Mouse (Mus musculus): ENCODE measurements around the gene Fbrs. TPM values are rescaled to one million over a fixed set of nuclear protein-coding genes. Genes with fewer than 3 reads are reported as not detected.

Gene Fbrs
- polyA plus RNA-seq, 1 experiment from 2014 or later: 8.9 TPM

GRCm38 (mm10) chr7:127512231-127513015, 33.4 kb downstream of the Fbrs start:
- peak overlapping the region; percentile 74 for H3K4me3 ChIP-seq (replicated peaks)
- peak overlapping the region; percentile 92 for H3K9ac ChIP-seq
- no peaks in the 10 kb centered on the region for H3K27me3 ChIP-seq (replicated peaks)
- H3K4me1 ChIP-seq (replicated peaks): peaks cover 8% of the 10 kb centered on the region; the same call in 1 of the 2 replicates
- H3K4me2 ChIP-seq (replicated peaks): peak overlapping the region; percentile 61
- H3K27ac ChIP-seq: peak overlapping the region; percentile 96
- under 1% methylated on average over 76 of the region's 93 CpGs for WGBS
- no peaks in the 10 kb centered on the region for H3K9me3 ChIP-seq
- peaks cover 14% of the 10 kb centered on the region; the same call in 1 of the 2 replicates for H3K36me3 ChIP-seq
- ATAC-seq: peak; percentile 90

GRCm38 (mm10) chr7:127513016-127513390, 34.0 kb downstream of the Fbrs start:
- Histone ChIP-seq H3K27me3 (replicated peaks) (no peaks in the 10 kb centered on the region), H3K27ac (peak overlapping the region; percentile 96), H3K36me3 (peaks cover 15% of the 10 kb centered on the region; the same call in 1 of the 2 replicates), H3K9me3 (no peaks in the 10 kb centered on the region), H3K4me2 (replicated peaks) (peak overlapping the region; percentile 61), H3K4me1 (replicated peaks) (peaks cover 8% of the 10 kb centered on the region; the same call in 1 of the 2 replicates), H3K4me3 (replicated peaks) (peak overlapping the region; percentile 74), H3K9ac (peak overlapping the region; percentile 92; the same call in 1 of the 2 replicates)
- peak; percentile 44; the same call in 1 of the 2 replicates for ATAC-seq
- 20% methylated on average over 8 of the region's 8 CpGs for WGBS

- Histone ChIP-seq H3K9ac (no peak overlapping the region), H3K9me3 (no peaks in the 10 kb centered on the region), H3K27ac (peak overlapping the region; percentile 96; the same call in 1 of the 2 replicates), H3K4me3 (replicated peaks) (peak overlapping the region; percentile 74), H3K36me3 (peaks cover 15% of the 10 kb centered on the region; the same call in 1 of the 2 replicates), H3K27me3 (replicated peaks) (no peaks in the 10 kb centered on the region), H3K4me2 (replicated peaks) (peak overlapping the region; percentile 61), H3K4me1 (replicated peaks) (peaks cover 8% of the 10 kb centered on the region; the same call in 1 of the 2 replicates)
- ATAC-seq: no peak
- whole genome bisulfite sequencing: 64% methylated on average over 3 of the region's 3 CpGs
These were observed 34.8 kb downstream of the Fbrs start for GRCm38 (mm10) chr7:127513781-127514180.

- H3K4me1 ChIP-seq (replicated peaks): peaks cover 8% of the 10 kb centered on the region; the same call in 1 of the 2 replicates
- H3K27me3 ChIP-seq (replicated peaks): no peaks in the 10 kb centered on the region
- no peak for ATAC-seq
- no peak overlapping the region for H3K4me3 ChIP-seq (replicated peaks)
- H3K36me3 ChIP-seq: peaks cover 19% of the 10 kb centered on the region
- WGBS: 87% methylated on average over 7 of the region's 7 CpGs
- H3K4me2 ChIP-seq (replicated peaks): no peak overlapping the region
- no peaks in the 10 kb centered on the region for H3K9me3 ChIP-seq
- H3K9ac ChIP-seq: no peak overlapping the region
- H3K27ac ChIP-seq: no peak overlapping the region
These were observed 36.8 kb downstream of the Fbrs start for GRCm38 (mm10) chr7:127515846-127516245.

- Histone ChIP-seq H3K4me2 (replicated peaks) (no peak overlapping the region), H3K27ac (no peak overlapping the region), H3K4me1 (replicated peaks) (peaks cover 8% of the 10 kb centered on the region; the same call in 1 of the 2 replicates), H3K9me3 (no peaks in the 10 kb centered on the region), H3K36me3 (peaks cover 21% of the 10 kb centered on the region), H3K9ac (no peak overlapping the region), H3K4me3 (replicated peaks) (no peak overlapping the region), H3K27me3 (replicated peaks) (no peaks in the 10 kb centered on the region)
- ATAC-seq: no peak
- 95% methylated on average over 7 of the region's 7 CpGs for WGBS
These were observed 37.3 kb downstream of the Fbrs start for GRCm38 (mm10) chr7:127516344-127516743.

- Histone ChIP-seq H3K36me3 (peaks cover 38% of the 10 kb centered on the region), H3K4me2 (replicated peaks) (no peak within 1 kb of the TSS), H3K4me3 (replicated peaks) (no peak within 1 kb of the TSS)
These were observed 40.3 kb downstream of the Fbrs start, which contains the start of gene Gm42715 for GRCm38 (mm10) chr7:127519284-127519683. TSS of gene Gm42715 (plus strand) at chr7:127519584.

More at GRCm38 (mm10) chr7:127519284-127519683, 40.3 kb downstream of the Fbrs start, which contains the start of gene Gm42715:
- 94% methylated on average over 3 of the region's 3 CpGs for WGBS
- no peaks in the 10 kb centered on the region for H3K9me3 ChIP-seq
- no peak for ATAC-seq
- no peaks in the 10 kb centered on the region for H3K27me3 ChIP-seq (replicated peaks)
- no peak within 1 kb of the TSS for H3K27ac ChIP-seq
- H3K9ac ChIP-seq: no peak within 1 kb of the TSS
- H3K4me1 ChIP-seq (replicated peaks): no peaks in the 10 kb centered on the region

Other genes with a start within 250 kb of the Fbrs start
- gene Zfp553, start 246.1 kb upstream of the Fbrs start, polyA plus RNA-seq (2015; fragmentation: Nextera tagmentation; extraction: Ambion mirVana): 24.7 and 27.5 TPM in 2 replicates
- gene Sept1, start 246.1 kb upstream of the Fbrs start, polyA plus RNA-seq (2015; fragmentation: Nextera tagmentation; extraction: Ambion mirVana): 13.8 and 16.0 TPM in 2 replicates
- gene Zfp771, start 234.9 kb upstream of the Fbrs start, polyA plus RNA-seq (2015; fragmentation: Nextera tagmentation; extraction: Ambion mirVana): 41.0 and 44.5 TPM in 2 replicates
- gene Dctpp1, start 218.5 kb upstream of the Fbrs start, polyA plus RNA-seq (2015; fragmentation: Nextera tagmentation; extraction: Ambion mirVana): 216 and 219 TPM in 2 replicates
- gene Sephs2, start 205.1 kb upstream of the Fbrs start, polyA plus RNA-seq (2015; fragmentation: Nextera tagmentation; extraction: Ambion mirVana): 205 and 233 TPM in 2 replicates
- 2.0 and 2.5 TPM in 2 replicates for gene Itgal, start 182.9 kb upstream of the Fbrs start, polyA plus RNA-seq (2015; fragmentation: Nextera tagmentation; extraction: Ambion mirVana)
- gene Zfp768, start 133.6 kb upstream of the Fbrs start, polyA plus RNA-seq (2015; fragmentation: Nextera tagmentation; extraction: Ambion mirVana): 18.9 and 19.9 TPM in 2 replicates
- 10.5 and 11.5 TPM in 2 replicates for gene Zfp747, start 103.1 kb upstream of the Fbrs start, polyA plus RNA-seq (2015; fragmentation: Nextera tagmentation; extraction: Ambion mirVana)
- gene 9130019O22Rik, start 92.0 kb upstream of the Fbrs start, polyA plus RNA-seq (2015; fragmentation: Nextera tagmentation; extraction: Ambion mirVana): 6.3 TPM in 2 replicates
- 8.0 and 9.3 TPM in 2 replicates for gene E430018J23Rik, start 85.6 kb upstream of the Fbrs start, polyA plus RNA-seq (2015; fragmentation: Nextera tagmentation; extraction: Ambion mirVana)
- gene Zfp764, start 72.4 kb upstream of the Fbrs start, polyA plus RNA-seq (2015; fragmentation: Nextera tagmentation; extraction: Ambion mirVana): 7.5 and 8.3 TPM in 2 replicates
- gene Zfp688, start 57.1 kb upstream of the Fbrs start, polyA plus RNA-seq (2015; fragmentation: Nextera tagmentation; extraction: Ambion mirVana): 22.6 and 24.8 TPM in 2 replicates
- gene Zfp689, start 30.0 kb upstream of the Fbrs start, polyA plus RNA-seq (2015; fragmentation: Nextera tagmentation; extraction: Ambion mirVana): 5.6 and 5.9 TPM in 2 replicates
- gene Prr14, start 19.6 kb upstream of the Fbrs start, polyA plus RNA-seq (2015; fragmentation: Nextera tagmentation; extraction: Ambion mirVana): 36.0 and 37.4 TPM in 2 replicates
- 37.6 and 37.9 TPM in 2 replicates for gene Srcap, start 32.8 kb downstream of the Fbrs start, polyA plus RNA-seq (2015; fragmentation: Nextera tagmentation; extraction: Ambion mirVana)
- 11.5 and 12.3 TPM in 2 replicates for gene Gm42715, start 40.4 kb downstream of the Fbrs start, polyA plus RNA-seq (2015; fragmentation: Nextera tagmentation; extraction: Ambion mirVana)
- gene Tmem265, start 82.2 kb downstream of the Fbrs start, polyA plus RNA-seq (2015; fragmentation: Nextera tagmentation; extraction: Ambion mirVana): 5.5 and 5.6 TPM in 2 replicates
- gene Phkg2, start 94.1 kb downstream of the Fbrs start, polyA plus RNA-seq (2015; fragmentation: Nextera tagmentation; extraction: Ambion mirVana): 34.3 TPM in 2 replicates
- gene Ccdc189, start 109.4 kb downstream of the Fbrs start, polyA plus RNA-seq (2015; fragmentation: Nextera tagmentation; extraction: Ambion mirVana): 4.1 and 4.9 TPM in 2 replicates
- gene Rnf40, start 109.6 kb downstream of the Fbrs start, polyA plus RNA-seq (2015; fragmentation: Nextera tagmentation; extraction: Ambion mirVana): 37.4 and 37.7 TPM in 2 replicates
- gene Zfp629, start 136.6 kb downstream of the Fbrs start, polyA plus RNA-seq (2015; fragmentation: Nextera tagmentation; extraction: Ambion mirVana): 8.8 and 9.4 TPM in 2 replicates
- gene Bcl7c, start 229.7 kb downstream of the Fbrs start, polyA plus RNA-seq (2015; fragmentation: Nextera tagmentation; extraction: Ambion mirVana): 48.1 and 52.8 TPM in 2 replicates
- 9.4 and 10.5 TPM in 2 replicates for gene Ctf1, start 233.5 kb downstream of the Fbrs start, polyA plus RNA-seq (2015; fragmentation: Nextera tagmentation; extraction: Ambion mirVana)

All from intestine, embryonic 15.5 days (tissue).